Mouse (Mus musculus) liver, embryonic 12.5 days (tissue): ENCODE measurements around the gene Enpp5. TPM values are rescaled to one million over a fixed set of nuclear protein-coding genes. Genes with fewer than 3 reads are reported as not detected.
A peak's percentile ranks its signal among the peaks of the same experiment; 100 is the strongest.

Experiments used
- ATAC-seq: fragments of 200-750 bp; cut with Nextera tagmentation; 2 replicates; pipeline ENCODE4 v1.8.0; 2017; ENCODE audit warnings: moderate number of reproducible peaks, mild to moderate bottlenecking, moderate library complexity
- H3K27ac ChIP-seq: fragments of 300-500 bp; sonication (generic); 2 replicates; pipeline ENCODE4 v1.5.1; 2016; ENCODE audit warnings: mild to moderate bottlenecking
- H3K27me3 ChIP-seq: fragments of 300-500 bp; sonication (generic); replicated peaks from 2 replicates; pipeline ENCODE4 v1.6.1; 2016; ENCODE audit warnings: mild to moderate bottlenecking, moderate library complexity
- H3K36me3 ChIP-seq: fragments of 300-500 bp; sonication (generic); 2 replicates; pipeline ENCODE4 v1.6.1; 2016; ENCODE audit warnings: mild to moderate bottlenecking, moderate library complexity
- H3K4me1 ChIP-seq: fragments of 300-500 bp; sonication (generic); 2 replicates; pipeline ENCODE4 v1.6.1; 2016
- H3K4me2 ChIP-seq: fragments of 300-500 bp; sonication (generic); 2 replicates; pipeline ENCODE4 v1.6.1; 2016; ENCODE audit warnings: mild to moderate bottlenecking, moderate library complexity
- H3K4me3 ChIP-seq: fragments of 300-500 bp; sonication (generic); 2 replicates; pipeline ENCODE4 v1.5.1; 2016; ENCODE audit warnings: mild to moderate bottlenecking, moderate library complexity
- H3K9ac ChIP-seq: fragments of 300-500 bp; sonication (generic); 2 replicates; pipeline ENCODE4 v1.6.1; 2016; ENCODE audit warnings: mild to moderate bottlenecking, moderate library complexity
- H3K9me3 ChIP-seq: fragments of 300-500 bp; sonication (generic); replicated peaks from 2 replicates; pipeline ENCODE4 v1.6.1; 2016; ENCODE audit warnings: mild to moderate bottlenecking, moderate library complexity
- WGBS: fragments of 180-500 bp; shearing (Covaris S2); methylation state at CpG from one replicate; pipeline ENCODE4 v1.1.7; 2016; ENCODE audit not compliant: insufficient replicate concordance; 5-methylcytosine and 5-hydroxymethylcytosine counted together
- polyA plus RNA-seq: library from polyadenylated mRNA; unstranded; fragments of >200 nt; fragmentation: Nextera tagmentation; extraction: Ambion mirVana; gene quantifications from 2 replicates; pipeline ENCODE4 v1.2.1, GENCODE M21; 2016

Enpp5 gene
- polyA plus RNA-seq, 1 experiment from 2014 or later, result 5.0 TPM

DNA sequence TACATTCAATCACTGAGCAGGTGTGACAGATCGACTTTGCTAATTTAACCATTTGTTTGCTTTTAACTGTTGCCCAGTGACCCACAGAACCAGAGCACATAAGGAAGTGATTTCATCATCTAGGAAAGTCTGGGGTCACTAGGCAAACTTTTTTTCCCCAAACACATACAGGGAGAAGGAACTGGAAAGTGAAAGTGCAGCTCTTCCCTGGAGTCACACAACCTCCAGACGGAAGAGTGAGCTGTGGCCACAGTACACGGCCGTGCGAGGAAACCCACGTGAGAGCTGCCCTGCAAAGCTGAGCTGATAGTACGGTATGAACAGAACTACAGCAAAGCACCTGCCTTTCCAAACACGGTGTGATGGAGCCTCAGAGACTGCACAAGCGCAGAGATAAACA lies 22.3 kb downstream of the Enpp5 start:
- Histone ChIP-seq H3K27ac (0 out of 2 replicates have a peak overlapping the region, but pooled peaks have one; percentile 2), H3K4me3 (no peak overlapping the region), H3K9me3 (no peaks in the 10 kb centered on the region), H3K9ac (no peak overlapping the region), H3K36me3 (peaks cover 22% of the 10 kb centered on the region; the same call in 1 of the 2 replicates), H3K4me1 (peaks cover 25% of the 10 kb centered on the region), H3K27me3 (no peaks in the 10 kb centered on the region), H3K4me2 (peak overlapping the region; percentile 20; the same call in 1 of the 2 replicates)
- no peak for ATAC-seq
- WGBS, result 64% methylated on average over 9 of the region's 9 CpGs

DNA sequence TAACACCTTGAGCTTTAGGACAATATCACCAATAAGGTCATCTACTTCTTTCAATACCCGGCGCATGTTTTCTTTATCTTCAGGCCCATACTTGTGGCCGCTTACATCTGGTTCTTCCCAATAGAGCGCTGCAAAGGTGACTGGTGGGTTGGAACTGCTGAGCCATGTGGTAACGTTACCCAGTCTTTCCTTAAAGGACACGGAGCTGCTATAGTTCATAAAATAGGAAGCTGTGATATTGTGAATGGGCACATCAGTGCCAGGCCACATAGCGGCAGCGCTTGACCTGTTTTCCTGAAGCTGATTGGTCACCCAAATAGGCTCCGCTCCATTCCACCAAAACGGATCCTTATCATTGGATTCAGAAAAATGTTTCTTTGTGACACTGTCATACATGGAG lies 23.3 kb downstream of the Enpp5 start:
- WGBS, result 84% methylated on average over 10 of the region's 10 CpGs
- Histone ChIP-seq H3K4me1 (peaks cover 29% of the 10 kb centered on the region), H3K9me3 (no peaks in the 10 kb centered on the region), H3K4me2 (no peak overlapping the region), H3K27ac (no peak overlapping the region), H3K4me3 (no peak overlapping the region), H3K27me3 (no peaks in the 10 kb centered on the region), H3K9ac (no peak overlapping the region), H3K36me3 (peaks cover 22% of the 10 kb centered on the region; the same call in 1 of the 2 replicates)
- no peak for ATAC-seq

DNA sequence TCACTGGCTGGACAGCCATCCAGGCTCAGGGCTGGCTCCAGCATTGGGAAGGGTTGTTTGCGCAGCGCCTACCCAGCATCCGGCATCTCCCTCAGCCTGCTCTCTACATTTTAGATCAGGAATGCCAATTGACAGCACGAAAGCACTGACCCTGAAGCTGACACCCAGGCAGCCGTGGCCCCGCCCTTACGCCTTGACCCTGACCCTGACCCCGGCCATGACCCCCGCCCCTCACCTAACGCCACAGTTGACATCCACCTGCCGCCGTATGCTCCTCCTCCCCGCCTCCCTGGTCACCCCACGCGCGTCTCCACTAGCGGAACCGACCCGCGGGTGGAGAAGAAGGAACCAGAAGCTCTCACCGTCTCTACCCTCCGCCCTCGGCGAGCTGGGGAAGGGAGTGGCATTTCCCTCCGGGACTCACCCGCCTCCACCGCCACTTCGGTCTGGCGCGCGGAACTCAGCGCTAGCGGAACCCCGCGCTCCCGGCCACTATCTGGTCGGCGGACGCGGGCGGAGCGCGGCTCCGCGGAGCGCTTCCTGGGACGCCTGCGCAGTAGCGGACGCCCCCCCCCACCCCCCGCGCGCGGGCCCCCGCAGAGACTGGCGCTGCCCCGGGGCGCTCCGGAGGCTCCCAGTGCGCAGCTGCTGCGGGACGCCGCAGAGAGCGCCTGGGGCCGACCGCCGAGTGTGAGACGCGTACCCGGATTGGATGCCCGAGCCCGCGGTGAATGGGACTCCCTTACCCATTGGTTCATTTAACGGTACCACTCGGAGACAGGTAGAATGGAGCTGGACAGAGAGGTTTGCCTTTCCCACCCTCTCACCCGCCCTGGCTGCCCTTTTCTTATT lies 26.9 kb downstream of the Enpp5 start, which contains the start of gene Enpp4:
Enpp4 (minus strand) TSS at position 523 of the 852 bp plus-strand sequence.
- 1% methylated on average over 75 of the region's 76 CpGs for WGBS
- Histone ChIP-seq H3K4me2 (peak within 1 kb of the TSS; percentile 89), H3K4me3 (peak within 1 kb of the TSS; percentile 76), H3K9ac (peak within 1 kb of the TSS; percentile 76), H3K27me3 (no peaks in the 10 kb centered on the region), H3K4me1 (peaks cover 29% of the 10 kb centered on the region), H3K27ac (peak within 1 kb of the TSS; percentile 78), H3K9me3 (no peaks in the 10 kb centered on the region), H3K36me3 (peaks cover 6% of the 10 kb centered on the region; the same call in 1 of the 2 replicates)
- ATAC-seq, result peak; percentile 97

DNA sequence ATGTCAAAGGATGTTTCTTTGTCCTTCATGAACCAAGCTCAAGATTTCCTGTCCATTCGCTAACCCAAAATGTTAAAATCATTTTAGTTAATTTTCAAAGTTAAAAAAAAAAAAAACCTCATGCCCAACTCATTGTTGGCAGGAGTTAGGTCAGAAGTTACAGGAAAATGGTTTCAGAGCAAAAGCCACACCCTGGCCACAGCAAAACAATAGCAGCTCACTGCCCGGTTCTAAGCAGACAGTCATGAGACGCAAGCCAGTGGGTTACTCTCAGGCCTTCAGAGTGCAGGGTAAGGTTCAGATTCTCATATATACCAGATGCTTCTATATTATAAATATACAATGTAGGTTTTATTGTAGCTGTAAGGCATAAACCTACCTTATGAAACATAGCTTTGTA lies 29.7 kb downstream of the Enpp5 start:
- no peaks in the 10 kb centered on the region for H3K9me3 ChIP-seq
- no peak for ATAC-seq
- no peak overlapping the region for H3K4me2 ChIP-seq
- no peak overlapping the region for H3K27ac ChIP-seq
- H3K27me3 ChIP-seq, result no peaks in the 10 kb centered on the region
- H3K9ac ChIP-seq, result no peak overlapping the region
- WGBS, result 62% methylated on average over 3 of the region's 3 CpGs
- H3K4me1 ChIP-seq, result peaks cover 20% of the 10 kb centered on the region
- no peaks in the 10 kb centered on the region for H3K36me3 ChIP-seq
- H3K4me3 ChIP-seq, result no peak overlapping the region

DNA sequence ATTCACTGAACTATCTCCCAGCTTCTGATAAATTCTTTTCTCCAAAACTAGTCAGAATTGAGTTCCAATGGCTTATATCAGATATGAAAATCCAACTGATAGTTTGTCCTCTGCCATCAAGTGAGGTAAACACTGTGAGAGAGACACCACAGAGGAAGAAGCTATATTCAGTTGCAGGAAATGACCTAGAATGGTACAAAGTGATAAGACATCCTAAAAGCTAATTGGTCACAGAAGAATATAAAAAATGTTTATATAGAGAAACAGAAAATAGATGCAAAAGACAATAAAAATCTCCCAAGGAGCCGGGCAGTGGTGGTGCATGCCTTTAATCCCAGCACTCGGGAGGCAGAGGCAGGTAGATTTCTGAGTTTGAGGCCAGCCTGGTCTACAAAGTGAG lies 38.0 kb downstream of the Enpp5 start:
- Histone ChIP-seq H3K9ac (no peak overlapping the region), H3K27ac (no peak overlapping the region), H3K36me3 (no peaks in the 10 kb centered on the region), H3K27me3 (no peaks in the 10 kb centered on the region), H3K4me2 (no peak overlapping the region), H3K9me3 (no peaks in the 10 kb centered on the region), H3K4me3 (no peak overlapping the region), H3K4me1 (no peaks in the 10 kb centered on the region)
- WGBS, result 55% methylated on average over 2 of the region's 2 CpGs
- ATAC-seq, result no peak

DNA sequence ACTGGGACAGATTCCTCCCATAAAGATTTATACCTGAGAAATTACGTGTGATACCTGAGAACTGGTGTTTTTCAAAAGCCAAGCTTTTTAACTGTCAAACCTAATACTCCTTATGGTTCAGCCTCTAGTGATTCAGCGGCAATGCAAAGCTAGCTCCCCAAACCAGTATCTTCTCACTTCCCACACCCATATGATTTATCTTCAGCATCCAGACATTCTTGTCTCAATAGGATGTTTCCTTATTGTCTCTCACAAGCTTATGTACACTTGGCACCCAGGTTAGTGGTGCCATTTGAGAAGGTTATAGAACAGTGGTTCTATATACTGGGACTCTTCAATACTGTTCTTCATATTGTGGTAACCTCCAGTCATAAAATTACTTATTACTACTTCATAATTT lies 39.1 kb downstream of the Enpp5 start:
- WGBS, result 44% methylated on average over 2 of the region's 2 CpGs

DNA sequence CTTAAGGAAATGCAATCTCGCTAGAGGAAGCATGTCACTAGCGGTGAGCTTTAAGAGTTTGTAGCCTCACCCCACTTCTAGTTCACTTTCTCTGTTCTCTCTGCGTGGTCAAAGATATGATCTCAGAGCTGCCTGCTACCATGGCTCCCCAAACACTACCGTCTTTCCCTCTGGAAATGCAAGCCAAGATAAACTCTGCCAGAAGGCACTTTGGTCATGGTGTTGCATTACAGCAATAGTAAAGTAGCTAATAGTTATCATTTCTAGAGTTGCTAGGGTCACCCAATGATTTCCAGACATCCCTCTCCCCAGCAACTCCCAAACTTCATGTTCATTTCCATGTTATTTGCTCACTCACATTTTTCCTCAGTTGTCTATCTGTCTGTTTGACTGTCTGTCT lies 39.6 kb downstream of the Enpp5 start:
- H3K4me1 ChIP-seq, result no peaks in the 10 kb centered on the region
- H3K36me3 ChIP-seq, result no peaks in the 10 kb centered on the region
- H3K9me3 ChIP-seq, result no peaks in the 10 kb centered on the region
- H3K27ac ChIP-seq, result no peak overlapping the region
- no peak for ATAC-seq
- 52% methylated on average over 4 of the region's 4 CpGs for WGBS
- no peaks in the 10 kb centered on the region for H3K27me3 ChIP-seq
- H3K4me3 ChIP-seq, result no peak overlapping the region
- H3K9ac ChIP-seq, result no peak overlapping the region
- no peak overlapping the region for H3K4me2 ChIP-seq

More for the DNA sequence above, 39.1 kb downstream of the Enpp5 start:
- Histone ChIP-seq H3K4me3 (no peak overlapping the region), H3K9me3 (no peaks in the 10 kb centered on the region), H3K4me2 (no peak overlapping the region), H3K27ac (no peak overlapping the region), H3K4me1 (no peaks in the 10 kb centered on the region), H3K9ac (no peak overlapping the region), H3K36me3 (no peaks in the 10 kb centered on the region), H3K27me3 (no peaks in the 10 kb centered on the region)
- no peak for ATAC-seq

DNA sequence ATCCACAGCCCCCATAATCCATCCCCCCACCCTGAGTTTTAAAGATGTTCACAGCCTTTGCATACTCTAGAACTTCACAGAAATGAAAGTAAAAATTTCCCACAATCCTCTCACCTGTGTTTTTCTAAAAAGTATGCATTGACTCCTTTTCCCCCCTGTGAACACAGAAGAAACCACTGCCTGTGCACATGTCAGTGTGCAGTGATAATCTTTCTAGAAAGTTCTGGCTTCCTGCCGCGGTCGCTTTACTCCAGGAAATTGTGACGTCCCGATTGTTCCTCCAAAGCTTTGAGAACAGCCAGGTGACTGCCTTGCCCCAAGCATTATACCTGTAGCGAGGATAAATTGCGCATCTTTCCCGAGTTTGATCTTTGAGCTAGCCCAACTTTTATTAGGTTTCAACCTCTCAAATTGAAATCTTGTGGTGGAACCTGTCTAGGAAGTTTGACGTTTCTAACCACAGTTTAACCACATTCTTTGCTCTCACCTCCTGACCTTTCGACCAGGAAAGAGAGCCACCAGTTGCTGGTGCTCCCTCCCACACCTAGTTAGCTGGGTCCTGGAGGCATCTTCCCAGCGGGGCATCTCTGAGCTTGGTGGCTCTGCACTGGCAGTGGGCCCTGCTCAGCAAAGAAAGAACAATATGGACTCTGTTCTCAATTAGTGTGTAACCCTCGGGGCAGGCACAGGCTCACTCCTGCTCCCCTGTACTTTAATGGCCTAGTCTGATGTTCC lies 42.9 kb downstream of the Enpp5 start:
- Histone ChIP-seq H3K4me2 (no peak overlapping the region), H3K9me3 (no peaks in the 10 kb centered on the region), H3K36me3 (no peaks in the 10 kb centered on the region), H3K9ac (no peak overlapping the region), H3K4me3 (no peak overlapping the region), H3K27ac (no peak overlapping the region), H3K4me1 (no peaks in the 10 kb centered on the region), H3K27me3 (no peaks in the 10 kb centered on the region)
- ATAC-seq, result no peak
- WGBS, result 56% methylated on average over 12 of the region's 12 CpGs

DNA sequence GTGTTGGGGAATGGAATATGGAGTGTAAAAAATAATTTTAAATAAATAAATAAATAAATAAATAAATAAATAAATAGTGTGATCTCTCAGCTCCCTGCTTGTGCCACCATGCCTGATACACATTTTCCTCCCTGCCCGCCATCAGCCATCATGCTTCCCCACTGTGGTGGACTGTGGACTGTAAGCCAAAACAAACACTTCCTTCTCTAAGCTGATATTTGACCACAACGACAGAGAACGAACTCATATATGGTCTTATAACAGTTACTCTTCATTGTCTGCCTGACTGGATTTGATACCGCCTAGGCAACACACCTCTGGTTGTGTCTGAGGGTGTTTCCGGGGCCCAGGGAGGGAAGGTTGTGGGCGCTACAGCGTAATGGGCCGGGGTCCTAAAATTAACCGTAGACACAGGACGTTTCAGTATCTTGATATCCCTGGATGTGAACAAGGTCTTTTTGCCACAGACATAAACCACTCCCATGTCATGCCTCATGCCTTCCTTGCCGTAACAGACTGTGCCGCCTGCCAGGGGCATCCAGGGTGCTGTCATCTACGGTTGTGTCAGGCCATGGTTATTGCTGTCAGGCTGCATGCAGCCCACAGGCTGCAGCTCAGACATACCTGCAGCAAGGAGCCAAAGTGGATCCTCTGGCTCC lies 50.6 kb downstream of the Enpp5 start:
- Histone ChIP-seq H3K36me3 (no peaks in the 10 kb centered on the region), H3K9me3 (0 out of 2 replicates have a peak, but pooled peaks cover 4% of the 10 kb centered on the region), H3K4me1 (no peaks in the 10 kb centered on the region), H3K27me3 (peaks cover 13% of the 10 kb centered on the region; the same call in 1 of the 2 replicates), H3K9ac (no peak overlapping the region), H3K4me2 (no peak overlapping the region), H3K4me3 (no peak overlapping the region), H3K27ac (no peak overlapping the region)
- peak; percentile 47; the same call in 1 of the 2 replicates for ATAC-seq
- 71% methylated on average over 13 of the region's 13 CpGs for WGBS

DNA sequence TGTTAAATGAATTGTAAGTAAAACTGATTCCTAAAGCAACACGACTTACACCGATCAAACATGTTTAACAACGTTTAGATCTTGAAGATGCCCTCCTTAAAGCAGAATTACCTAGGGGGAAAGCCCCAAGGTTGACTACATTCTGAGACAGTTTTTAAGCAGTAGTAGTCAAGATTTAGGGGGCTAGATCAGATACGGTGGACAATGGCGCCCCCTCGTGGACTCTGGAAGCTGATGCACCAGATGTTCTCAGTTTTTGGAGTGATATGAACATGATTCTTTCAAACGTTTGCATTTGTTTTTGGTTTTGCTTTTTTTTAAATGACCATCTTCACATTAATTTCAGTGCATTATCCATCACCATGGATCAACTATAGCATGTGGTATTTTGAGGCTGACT lies 51.8 kb downstream of the Enpp5 start:
- Histone ChIP-seq H3K9me3 (0 out of 2 replicates have a peak, but pooled peaks cover 4% of the 10 kb centered on the region), H3K27ac (no peak overlapping the region), H3K4me3 (no peak overlapping the region), H3K4me2 (no peak overlapping the region), H3K36me3 (no peaks in the 10 kb centered on the region), H3K4me1 (no peaks in the 10 kb centered on the region), H3K27me3 (peaks cover 25% of the 10 kb centered on the region), H3K9ac (no peak overlapping the region)
- no peak for ATAC-seq
- 9% methylated on average over 7 of the region's 7 CpGs for WGBS

DNA sequence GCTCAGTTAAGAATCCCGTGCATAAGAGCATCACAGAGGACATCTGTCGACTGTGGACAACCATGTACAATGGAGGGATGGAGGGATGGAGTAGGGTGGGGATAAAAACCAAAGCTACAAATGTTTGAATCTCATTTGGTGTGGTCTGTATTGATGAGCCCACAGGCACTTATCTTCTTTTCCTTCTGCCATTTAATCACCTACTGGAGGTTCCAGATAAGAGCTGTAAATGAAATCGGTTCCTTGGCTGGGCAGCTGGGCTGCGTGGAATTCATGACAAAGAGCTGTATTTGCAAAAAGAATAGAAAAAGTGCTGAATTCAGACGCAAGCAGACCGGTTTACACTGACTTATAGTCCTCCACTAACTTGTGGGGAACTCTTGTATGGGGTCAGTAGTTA lies 55.5 kb downstream of the Enpp5 start:
- Histone ChIP-seq H3K9ac (no peak overlapping the region), H3K27me3 (peaks cover 27% of the 10 kb centered on the region), H3K9me3 (no peaks in the 10 kb centered on the region), H3K36me3 (no peaks in the 10 kb centered on the region), H3K4me2 (no peak overlapping the region; the same call in 1 of the 2 replicates), H3K4me3 (no peak overlapping the region), H3K27ac (no peak overlapping the region), H3K4me1 (no peaks in the 10 kb centered on the region)
- 16% methylated on average over 6 of the region's 6 CpGs for WGBS
- no peak for ATAC-seq
